Mouse (Mus musculus): ENCODE measurements around the gene Capn1.

DNA sequence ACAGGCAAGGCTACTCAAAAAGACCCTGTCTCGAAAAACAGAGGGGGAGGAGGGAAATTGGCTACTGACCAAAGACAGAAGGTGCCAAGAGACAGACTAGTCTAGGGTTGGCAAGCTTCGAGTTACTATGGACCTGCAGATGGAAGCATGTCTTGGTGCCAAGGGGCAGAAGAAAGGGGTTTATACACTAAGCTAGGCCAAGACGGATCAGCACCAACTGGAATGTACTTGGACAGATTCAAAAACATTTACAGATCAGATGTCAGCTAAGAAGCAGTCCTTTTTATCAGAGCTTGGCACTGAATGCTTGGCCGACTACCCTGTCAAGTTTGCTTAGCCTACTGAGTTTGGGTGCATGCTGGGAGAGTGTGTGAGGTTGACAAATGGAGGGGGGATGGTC, 40.0 kb downstream of the Capn1 start:
- no peak for TF ChIP-seq CTCF (IDR thresholded peaks at IDR 0.05; ENCODE audit: low read depth, low read length)
- no peak for TF ChIP-seq GATA2 (IDR thresholded peaks at IDR 0.05; ENCODE audit: borderline replicate concordance, low read depth, low read length)
- TF ChIP-seq TAL1 (conservative IDR thresholded peaks at IDR 0.05; ENCODE audit: low read depth, low read length) = no peak

All from G1E (cell line).